Mouse (Mus musculus) stomach, postnatal 0 days (tissue): ENCODE measurements around the gene Llgl2. TPM values are rescaled to one million over a fixed set of nuclear protein-coding genes. Genes with fewer than 3 reads are reported as not detected.

ENCODE experiments used
- ATAC-seq: fragments of 200-750 bp; cut with Nextera tagmentation; 2 replicates; pipeline ENCODE4 v1.8.0; 2017; ENCODE audit not compliant: low FRiP score, low TSS enrichment
- DNase-seq: peaks from one replicate; pipeline ENCODE4 v3.0.0-alpha.2; 2016; ENCODE audit warnings: low spot score
- H3K27ac ChIP-seq: fragments of 300-500 bp; sonication (generic); replicated peaks from 2 replicates; pipeline ENCODE4 v1.5.1; 2014; ENCODE audit warnings: mild to moderate bottlenecking, control low read depth
- H3K27me3 ChIP-seq: fragments of 300-500 bp; sonication (generic); 2 replicates; pipeline ENCODE4 v1.6.1; 2014; ENCODE audit warnings: low read length; ENCODE audit not compliant: control insufficient read depth, insufficient read depth
- H3K36me3 ChIP-seq: fragments of 300-500 bp; sonication (generic); 2 replicates; pipeline ENCODE4 v1.6.1; 2014; ENCODE audit warnings: low read length, mixed read lengths; ENCODE audit not compliant: control insufficient read depth, insufficient read depth
- H3K4me1 ChIP-seq: fragments of 300-500 bp; sonication (generic); replicated peaks from 2 replicates; pipeline ENCODE4 v1.6.1; 2014; ENCODE audit warnings: antibody characterized with exemption; ENCODE audit not compliant: control insufficient read depth, insufficient read depth
- H3K4me2 ChIP-seq: fragments of 300-500 bp; sonication (generic); replicated peaks from 2 replicates; pipeline ENCODE4 v1.6.1; 2014; ENCODE audit warnings: low read depth, mild to moderate bottlenecking, control low read depth, moderate library complexity
- H3K4me3 ChIP-seq: fragments of 300-500 bp; sonication (generic); 2 replicates; pipeline ENCODE4 v1.5.1; 2014; ENCODE audit warnings: low read depth, low read length, control low read depth
- H3K9ac ChIP-seq: fragments of 300-500 bp; sonication (generic); 2 replicates; pipeline ENCODE4 v1.6.1; 2014; ENCODE audit warnings: mild to moderate bottlenecking, low read length, control low read depth, mixed read lengths
- H3K9me3 ChIP-seq: fragments of 300-500 bp; sonication (generic); 2 replicates; pipeline ENCODE4 v1.6.1; 2016; ENCODE audit warnings: low read length; ENCODE audit not compliant: control insufficient read depth
- CTCF ChIP-seq: IDR thresholded peaks from 2 replicates; pipeline ENCODE4 v1.5.1; 2016; ENCODE audit warnings: antibody characterized with exemption, low read depth, mild to moderate bottlenecking, moderate library complexity
- EP300 ChIP-seq: optimal IDR thresholded peaks from 2 replicates; pipeline ENCODE3; 2016; ENCODE audit warnings: antibody characterized with exemption
- WGBS: fragments of 180-500 bp; shearing (Covaris S2); extraction: QIAGEN DNeasy Blood & Tissue Kit; methylation state at CpG from one replicate; pipeline ENCODE4 v1.1.7; 2014; 5-methylcytosine and 5-hydroxymethylcytosine counted together
- polyA plus RNA-seq: library from polyadenylated mRNA; unstranded; fragments of >200 nt; fragmentation: Nextera tagmentation; extraction: Ambion mirVana; gene quantifications from 2 replicates; pipeline ENCODE4 v1.2.1, GENCODE M21; 2015

Llgl2 gene
- polyA plus RNA-seq, 1 experiment from 2014 or later, result 58.4 TPM

DNA sequence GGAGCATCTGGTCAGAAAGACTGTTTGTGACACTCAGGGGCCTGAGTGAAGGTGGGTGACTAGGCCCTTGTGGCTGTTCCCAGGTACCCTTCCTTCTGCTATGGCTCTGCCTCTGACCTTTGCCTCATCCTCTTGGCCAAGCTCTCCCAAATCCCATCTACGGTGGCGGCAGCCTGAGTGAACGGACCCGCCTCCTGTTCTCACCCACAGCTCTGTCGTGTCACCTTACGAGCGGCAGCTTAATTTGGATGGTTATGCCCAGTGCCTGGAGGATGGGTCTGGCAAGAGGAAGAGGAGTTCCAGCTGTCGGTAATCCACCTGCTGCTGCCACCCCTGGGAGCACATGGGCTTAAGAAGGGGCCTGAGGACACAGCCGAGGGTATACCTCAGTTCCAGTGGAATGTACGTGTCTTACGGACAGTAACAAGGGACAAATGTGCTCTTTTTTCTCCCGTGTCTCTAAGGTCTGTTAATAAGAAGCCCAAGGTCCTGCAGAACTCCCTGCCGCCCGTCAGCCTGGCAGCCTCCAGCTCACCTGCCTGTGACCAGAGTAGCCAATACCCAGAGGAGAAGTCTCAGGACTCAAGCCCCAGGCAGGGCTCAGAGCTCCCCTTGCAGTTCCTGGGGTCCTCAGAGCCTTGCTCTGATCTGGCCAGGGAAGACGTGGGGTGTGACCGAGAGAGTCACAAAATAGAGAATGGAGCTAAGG, 3.8 kb upstream of the Llgl2 start:
- Histone ChIP-seq H3K36me3 (peaks cover 7% of the 10 kb centered on the region), H3K27ac (no peak overlapping the region), H3K27me3 (no peaks in the 10 kb centered on the region), H3K9me3 (no peaks in the 10 kb centered on the region), H3K9ac (no peak overlapping the region), H3K4me2 (no peak overlapping the region), H3K4me3 (no peak overlapping the region), H3K4me1 (0 out of 2 replicates have a peak, but pooled peaks cover 5% of the 10 kb centered on the region)
- 88% methylated on average over 16 of the region's 16 CpGs for WGBS
- TF ChIP-seq CTCF (no peak), EP300 (no peak)
- no peak for ATAC-seq
- no peak for DNase-seq

DNA sequence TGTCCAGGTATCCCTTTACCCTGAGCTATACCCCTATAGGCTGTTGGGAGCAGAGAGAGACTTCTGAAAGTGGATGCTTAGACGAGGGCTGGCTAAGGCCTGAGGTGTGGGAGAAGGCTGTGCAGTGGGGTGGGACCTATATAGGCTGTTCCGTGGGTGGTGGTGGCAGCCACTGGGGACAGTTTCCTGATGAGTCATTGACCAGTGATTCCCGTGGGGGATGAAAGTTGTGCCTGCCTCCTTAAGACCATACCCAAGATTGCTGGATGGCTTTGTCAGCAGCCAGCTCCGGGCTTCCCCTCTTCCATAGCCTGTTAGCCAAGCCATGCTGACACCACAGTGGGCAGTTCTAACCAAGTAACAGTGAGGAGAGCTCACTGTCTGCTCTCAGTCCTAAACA, 2.8 kb upstream of the Llgl2 start:
- TF ChIP-seq EP300 (no peak), CTCF (no peak)
- Histone ChIP-seq H3K27me3 (no peaks in the 10 kb centered on the region), H3K4me3 (no peak overlapping the region), H3K9me3 (no peaks in the 10 kb centered on the region), H3K4me1 (0 out of 2 replicates have a peak, but pooled peaks cover 5% of the 10 kb centered on the region), H3K9ac (no peak overlapping the region), H3K27ac (no peak overlapping the region), H3K4me2 (no peak overlapping the region), H3K36me3 (peaks cover 7% of the 10 kb centered on the region)
- no peak for DNase-seq
- WGBS, result 67% methylated on average over 4 of the region's 4 CpGs
- ATAC-seq, result no peak

GRCm38 (mm10) chr11:115824813-115825212, 964 bp downstream of the Llgl2 start:
- ATAC-seq (peak; percentile 27), DNase-seq (peak; percentile 65)
- peaks cover 5% of the 10 kb centered on the region; the same call in 1 of the 2 replicates for H3K4me1 ChIP-seq
- WGBS, result 16% methylated on average over 11 of the region's 11 CpGs
- H3K9me3 ChIP-seq, result no peaks in the 10 kb centered on the region
- peak overlapping the region; percentile 92 for H3K27ac ChIP-seq
- peak overlapping the region; percentile 77 for H3K4me3 ChIP-seq
- peaks cover 7% of the 10 kb centered on the region; the same call in 1 of the 2 replicates for H3K36me3 ChIP-seq
- peak overlapping the region; percentile 81 for H3K4me2 ChIP-seq
- TF ChIP-seq CTCF, result no peak
- peak overlapping the region; percentile 85 for H3K9ac ChIP-seq
- no peaks in the 10 kb centered on the region for H3K27me3 ChIP-seq

DNA sequence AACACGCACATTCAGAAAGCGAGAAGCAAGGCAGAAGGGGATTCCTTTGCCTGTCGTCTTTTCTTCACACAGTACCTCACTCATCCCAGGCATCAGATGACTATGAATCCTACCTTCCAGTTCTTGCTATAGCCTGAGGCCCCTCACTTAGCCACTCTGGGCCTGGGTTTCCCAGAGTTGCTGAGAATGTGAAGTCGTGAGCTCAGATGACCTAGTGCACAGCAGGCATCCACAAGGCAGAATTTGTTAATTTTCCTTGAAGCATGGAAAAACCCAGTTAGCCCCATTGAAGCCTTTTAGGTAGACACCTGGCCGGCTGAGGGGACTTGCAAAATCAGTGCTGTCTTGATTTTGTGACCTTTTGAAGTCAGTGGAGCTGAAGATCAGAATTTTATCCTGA, 2.6 kb downstream of the Llgl2 start:
- Histone ChIP-seq H3K4me1 (peaks cover 10% of the 10 kb centered on the region), H3K27ac (no peak overlapping the region; the same call in 1 of the 2 replicates), H3K36me3 (no peaks in the 10 kb centered on the region), H3K9ac (no peak overlapping the region), H3K4me2 (peak overlapping the region; percentile 81; the same call in 1 of the 2 replicates), H3K4me3 (no peak overlapping the region), H3K9me3 (no peaks in the 10 kb centered on the region), H3K27me3 (no peaks in the 10 kb centered on the region)
- no peak for DNase-seq
- ATAC-seq, result no peak
- 63% methylated on average over 5 of the region's 5 CpGs for WGBS
- TF ChIP-seq CTCF, result no peak
- TF ChIP-seq EP300, result no peak

- no peak overlapping the region; the same call in 1 of the 2 replicates for H3K4me2 ChIP-seq
- H3K9ac ChIP-seq, result no peak overlapping the region
- no peaks in the 10 kb centered on the region for H3K27me3 ChIP-seq
- TF ChIP-seq CTCF (no peak), EP300 (no peak)
- 56% methylated on average over 6 of the region's 6 CpGs for WGBS
- peak overlapping the region; percentile 78 for H3K27ac ChIP-seq
- H3K36me3 ChIP-seq, result no peaks in the 10 kb centered on the region
- no peaks in the 10 kb centered on the region for H3K9me3 ChIP-seq
- no peak overlapping the region for H3K4me3 ChIP-seq
- peaks cover 13% of the 10 kb centered on the region for H3K4me1 ChIP-seq
- DNase-seq (no peak), ATAC-seq (no peak)
These were observed 3.8 kb downstream of the Llgl2 start for GRCm38 (mm10) chr11:115827624-115828023.

DNA sequence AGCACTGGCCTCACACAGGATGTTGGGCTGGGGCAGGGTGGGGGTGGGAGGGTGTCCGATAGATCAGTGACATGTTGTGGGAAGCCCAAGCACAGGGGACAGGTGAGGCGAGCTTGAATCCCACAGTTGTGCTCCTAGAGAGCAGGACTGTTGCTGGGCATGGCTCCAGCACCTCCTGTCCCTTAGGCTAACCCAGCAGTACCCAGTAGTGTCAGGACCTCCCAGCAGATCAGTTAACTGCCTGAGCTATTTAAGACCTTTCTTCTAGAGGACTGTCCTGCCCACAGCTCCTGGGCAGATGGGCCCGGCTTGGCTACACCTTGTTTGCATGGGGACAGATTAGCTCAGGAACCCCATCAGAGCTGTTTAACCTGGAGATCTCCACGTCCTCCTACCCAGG, 5.2 kb downstream of the Llgl2 start:
- ATAC-seq (no peak), DNase-seq (no peak)
- WGBS, result 53% methylated on average over 4 of the region's 4 CpGs
- TF ChIP-seq CTCF, result no peak
- TF ChIP-seq EP300, result no peak
- H3K4me1 ChIP-seq, result peaks cover 15% of the 10 kb centered on the region
- H3K4me3 ChIP-seq, result no peak overlapping the region
- peak overlapping the region; percentile 53; the same call in 1 of the 2 replicates for H3K27ac ChIP-seq
- H3K9me3 ChIP-seq, result no peaks in the 10 kb centered on the region
- no peaks in the 10 kb centered on the region for H3K36me3 ChIP-seq
- no peaks in the 10 kb centered on the region for H3K27me3 ChIP-seq
- no peak overlapping the region for H3K4me2 ChIP-seq
- no peak overlapping the region for H3K9ac ChIP-seq
